Mouse (Mus musculus): ENCODE measurements around the gene Ogg1. TPM values are rescaled to one million over a fixed set of nuclear protein-coding genes. Genes with fewer than 3 reads are reported as not detected.

Gene Ogg1
- total RNA-seq, 2 experiments from 2014 or later = 6.5 to 7.1 TPM

GRCm38 (mm10) chr6:113362241-113362640, 35.5 kb downstream of the Ogg1 start:
- no peak for DNase-seq (ENCODE audit: low spot score in 2 of 2)
- intact Hi-C loops (cut with DNase I) = no loop called here

- DNase-seq (ENCODE audit: low spot score in 2 of 2) = no peak
- intact Hi-C loops (cut with DNase I) = no loop called here
These were observed 37.9 kb downstream of the Ogg1 start for GRCm38 (mm10) chr6:113364518-113365135.

- intact Hi-C loops (cut with DNase I) = no loop called here
- DNase-seq (ENCODE audit: low spot score in 2 of 2) = no peak
These were observed 39.9 kb downstream of the Ogg1 start for GRCm38 (mm10) chr6:113366639-113367038.

GRCm38 (mm10) chr6:113367574-113367973, 40.8 kb downstream of the Ogg1 start:
- intact Hi-C loops (cut with DNase I) = no loop called here

GRCm38 (mm10) chr6:113368124-113368523, 41.4 kb downstream of the Ogg1 start:
- intact Hi-C loops (cut with DNase I) = no loop called here
- DNase-seq (ENCODE audit: low spot score in 2 of 2) = no peak

More at GRCm38 (mm10) chr6:113367574-113367973, 40.8 kb downstream of the Ogg1 start:
- no peak for DNase-seq (ENCODE audit: low spot score in 2 of 2)

GRCm38 (mm10) chr6:113368577-113368976, 41.8 kb downstream of the Ogg1 start:
- DNase-seq (ENCODE audit: low spot score in 2 of 2) = no peak
- intact Hi-C loops (cut with DNase I) = no loop called here

- no peak for DNase-seq (ENCODE audit: low spot score in 2 of 2)
- intact Hi-C loops (cut with DNase I) = no loop called here
These were observed 43.6 kb downstream of the Ogg1 start for GRCm38 (mm10) chr6:113370194-113370929.

GRCm38 (mm10) chr6:113373491-113373890, 46.7 kb downstream of the Ogg1 start:
- intact Hi-C loops (cut with DNase I) = no loop called here
- DNase-seq (ENCODE audit: low spot score in 2 of 2) = no peak

- intact Hi-C loops (cut with DNase I) = loop anchor here (5.0 kb wide), 1 partner anchor 35 kb away; the partner anchor contains the start of gene Camk1
- DNase-seq (ENCODE audit: low spot score in 2 of 2) = no peak
These were observed 50.4 kb downstream of the Ogg1 start for GRCm38 (mm10) chr6:113377172-113377495.

- DNase-seq (ENCODE audit: low spot score in 2 of 2) = peak; percentile 91 to 92
- intact Hi-C loops (cut with DNase I) = loop anchor here (2.0 to 5.0 kb wide), 2 partner anchors 35 to 51 kb away; partner anchors contain the start of genes Camk1 and Ogg1
These were observed 51.0 kb downstream of the Ogg1 start, which contains the start of the genes Tada3 and Arpc4 for GRCm38 (mm10) chr6:113377496-113378385. TSS of gene Tada3 (minus strand) at chr6:113377883. TSS of gene Arpc4 (plus strand) at chr6:113378115.

GRCm38 (mm10) chr6:113379246-113379645, 52.5 kb downstream of the Ogg1 start:
- DNase-seq (ENCODE audit: low spot score in 2 of 2) = no peak
- intact Hi-C loops (cut with DNase I) = loop anchor here (2.0 to 5.0 kb wide), 2 partner anchors 37 to 52 kb away; partner anchors contain the start of genes Camk1 and Ogg1

- DNase-seq (ENCODE audit: low spot score in 2 of 2) = no peak
- intact Hi-C loops (cut with DNase I) = no loop called here
These were observed 53.7 kb downstream of the Ogg1 start for GRCm38 (mm10) chr6:113380480-113380879.

- DNase-seq (ENCODE audit: low spot score in 2 of 2) = no peak
- intact Hi-C loops (cut with DNase I) = no loop called here
These were observed 57.7 kb downstream of the Ogg1 start for GRCm38 (mm10) chr6:113384351-113384927.

Other genes with a start within 250 kb of the Ogg1 start
- 100 to 1,000 TPM in 1 of 2 experiments, 10 to 100 TPM in 1; 99.2 to 130 TPM for gene Setd5, start 249.6 kb upstream of the Ogg1 start, total RNA-seq (2021)
- gene Lhfpl4, start 131.6 kb upstream of the Ogg1 start, total RNA-seq (2021) = 10 to 100 TPM; 79.6 to 85.5 TPM
- 10 to 100 TPM; 15.3 to 17.4 TPM for gene Mtmr14, start 89.1 kb upstream of the Ogg1 start, total RNA-seq (2021)
- 10 to 100 TPM; 76.4 to 79.5 TPM for gene Cpne9, start 44.7 kb upstream of the Ogg1 start, total RNA-seq (2021)
- 10 to 100 TPM; 29.0 to 30.3 TPM for gene Brpf1, start 19.8 kb upstream of the Ogg1 start, total RNA-seq (2021)
- 100 to 1,000 TPM; 106 to 123 TPM for gene Camk1, start 17.0 kb downstream of the Ogg1 start, total RNA-seq (2021)
- gene Tada3, start 50.9 kb downstream of the Ogg1 start, total RNA-seq (2021) = 10 to 100 TPM; 52.0 to 55.2 TPM
- 100 to 1,000 TPM; 245 to 295 TPM for gene Arpc4, start 51.1 kb downstream of the Ogg1 start, total RNA-seq (2021)
- gene Ttll3, start 62.3 kb downstream of the Ogg1 start, total RNA-seq (2021) = 10 to 100 TPM in 1 of 2 experiments, 1 to 10 TPM in 1; 9.3 to 14.2 TPM
- 10 to 100 TPM; 17.1 to 19.0 TPM for gene Rpusd3, start 92.4 kb downstream of the Ogg1 start, total RNA-seq (2021)
- gene Cidec, start 108.8 kb downstream of the Ogg1 start, total RNA-seq (2021) = not detected
- gene Jagn1, start 115.6 kb downstream of the Ogg1 start, total RNA-seq (2021) = 10 to 100 TPM; 38.0 to 41.8 TPM
- under 1 TPM; 0.54 to 0.57 TPM for gene Il17re, start 131.5 kb downstream of the Ogg1 start, total RNA-seq (2021)
- 1 to 10 TPM; 4.7 to 5.3 TPM for gene Il17rc, start 144.5 kb downstream of the Ogg1 start, total RNA-seq (2021)
- 100 to 1,000 TPM; 102 to 119 TPM for gene Creld1, start 156.3 kb downstream of the Ogg1 start, total RNA-seq (2021)
- gene Prrt3, start 175.0 kb downstream of the Ogg1 start, total RNA-seq (2021) = 10 to 100 TPM; 59.4 to 59.9 TPM
- gene Emc3, start 204.7 kb downstream of the Ogg1 start, total RNA-seq (2021) = 10 to 100 TPM; 71.7 to 81.1 TPM
- 1 to 10 TPM; 1.5 to 3.3 TPM for gene Fancd2, start 204.7 kb downstream of the Ogg1 start, total RNA-seq (2021)